Mouse (Mus musculus) retina, postnatal 7 days (tissue): ENCODE results near the gene Ube2u.

Experiments
- DNase-seq: peaks from one replicate; pipeline ENCODE4 v3.0.0-alpha.2; 2012; ENCODE audit warnings: low read depth, low spot score

Gene Ube2u

GRCm38 (mm10) chr4:100547905-100548304 lies 69.3 kb downstream of the Ube2u start:
- no peak for DNase-seq

- DNase-seq: no peak
Measured at GRCm38 (mm10) chr4:100553296-100553695, 74.6 kb downstream of the Ube2u start.

GRCm38 (mm10) chr4:100588236-100589206 lies 109.9 kb downstream of the Ube2u start:
- DNase-seq: peak; percentile 51

- no peak for DNase-seq
Measured at GRCm38 (mm10) chr4:100595771-100596170, 117.1 kb downstream of the Ube2u start.

GRCm38 (mm10) chr4:100596630-100597029 lies 118.0 kb downstream of the Ube2u start:
- DNase-seq: no peak

GRCm38 (mm10) chr4:100597049-100597448 lies 118.4 kb downstream of the Ube2u start:
- DNase-seq: no peak
